Mouse (Mus musculus) neural tube, embryonic 14.5 days (tissue): ENCODE results near the gene Scrn1. TPM values are rescaled to one million over a fixed set of nuclear protein-coding genes. Genes with fewer than 3 reads are reported as not detected.

ENCODE experiments used
- ATAC-seq: fragments of 200-750 bp; cut with Nextera tagmentation; 2 replicates; pipeline ENCODE4 v1.8.0; 2017; ENCODE audit warnings: low read depth, mild to moderate bottlenecking, moderate TSS enrichment, moderate library complexity
- H3K27ac ChIP-seq: fragments of 300-500 bp; sonication (generic); 2 replicates; pipeline ENCODE4 v1.5.1; 2014; ENCODE audit warnings: low read depth, mild to moderate bottlenecking, control low read depth, low read length, moderate library complexity, mixed read lengths
- H3K27me3 ChIP-seq: fragments of 300-500 bp; sonication (generic); 2 replicates; pipeline ENCODE4 v1.6.1; 2014; ENCODE audit warnings: low read length; ENCODE audit not compliant: control insufficient read depth, insufficient read depth
- H3K36me3 ChIP-seq: fragments of 300-500 bp; sonication (generic); 2 replicates; pipeline ENCODE4 v1.6.1; 2014; ENCODE audit warnings: low read length, mixed read lengths; ENCODE audit not compliant: control insufficient read depth, insufficient read depth
- H3K4me1 ChIP-seq: fragments of 300-500 bp; sonication (generic); 2 replicates; pipeline ENCODE4 v1.6.1; 2014; ENCODE audit warnings: low read length; ENCODE audit not compliant: control insufficient read depth, insufficient read depth
- H3K4me2 ChIP-seq: fragments of 300-500 bp; sonication (generic); 2 replicates; pipeline ENCODE4 v1.6.1; 2014; ENCODE audit warnings: mild to moderate bottlenecking, low read depth, low read length, control low read depth
- H3K4me3 ChIP-seq: fragments of 300-500 bp; sonication (generic); 2 replicates; pipeline ENCODE4 v1.5.1; 2014; ENCODE audit warnings: low read depth, low read length, control low read depth, mixed read lengths
- H3K9ac ChIP-seq: fragments of 300-500 bp; sonication (generic); replicated peaks from 2 replicates; pipeline ENCODE4 v1.6.1; 2014; ENCODE audit warnings: low read depth, mild to moderate bottlenecking, control low read depth, low read length, mixed read lengths
- H3K9me3 ChIP-seq: fragments of 300-500 bp; sonication (generic); 2 replicates; pipeline ENCODE4 v1.6.1; 2016; ENCODE audit warnings: low read length; ENCODE audit not compliant: control insufficient read depth
- WGBS: fragments of 180-500 bp; shearing (Covaris S2); extraction: QIAGEN DNeasy Blood & Tissue Kit; methylation state at CpG from one replicate; pipeline ENCODE4 v1.1.7; 2014; 5-methylcytosine and 5-hydroxymethylcytosine counted together
- polyA plus RNA-seq: library from polyadenylated mRNA; unstranded; fragments of >200 nt; fragmentation: Nextera tagmentation; extraction: Ambion mirVana; gene quantifications from 2 replicates; pipeline ENCODE4 v1.2.1, GENCODE M21; 2014

Gene Scrn1
- polyA plus RNA-seq, 1 experiment from 2014 or later = 109 TPM

DNA sequence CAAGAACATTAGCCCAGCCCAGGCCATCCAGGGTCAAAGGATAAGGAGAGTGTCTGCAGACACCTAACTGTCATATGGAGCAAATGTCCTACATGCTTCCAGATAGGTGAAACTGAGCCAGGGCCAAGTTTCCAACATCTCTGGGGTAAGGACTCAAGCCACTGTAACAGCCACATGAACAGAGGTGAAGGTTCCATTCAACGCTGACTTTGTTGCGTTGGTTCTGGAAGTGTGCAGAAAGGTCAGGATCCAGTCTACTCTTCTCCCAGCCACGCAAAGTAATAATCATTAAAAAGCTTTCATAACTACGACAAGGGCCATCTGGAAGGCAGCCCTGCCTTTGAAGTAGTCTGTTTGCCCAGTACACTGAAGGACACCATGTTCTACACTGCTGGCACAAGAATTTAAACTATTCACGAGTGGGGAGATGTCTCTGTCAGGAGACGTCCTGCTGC, 63.6 kb downstream of the Scrn1 start:
- Histone ChIP-seq H3K4me3 (no peak overlapping the region), H3K36me3 (no peaks in the 10 kb centered on the region), H3K9ac (no peak overlapping the region), H3K27me3 (no peaks in the 10 kb centered on the region), H3K4me2 (no peak overlapping the region), H3K27ac (no peak overlapping the region), H3K9me3 (no peaks in the 10 kb centered on the region), H3K4me1 (no peaks in the 10 kb centered on the region)
- 88% methylated on average over 6 of the region's 6 CpGs for WGBS
- no peak for ATAC-seq

DNA sequence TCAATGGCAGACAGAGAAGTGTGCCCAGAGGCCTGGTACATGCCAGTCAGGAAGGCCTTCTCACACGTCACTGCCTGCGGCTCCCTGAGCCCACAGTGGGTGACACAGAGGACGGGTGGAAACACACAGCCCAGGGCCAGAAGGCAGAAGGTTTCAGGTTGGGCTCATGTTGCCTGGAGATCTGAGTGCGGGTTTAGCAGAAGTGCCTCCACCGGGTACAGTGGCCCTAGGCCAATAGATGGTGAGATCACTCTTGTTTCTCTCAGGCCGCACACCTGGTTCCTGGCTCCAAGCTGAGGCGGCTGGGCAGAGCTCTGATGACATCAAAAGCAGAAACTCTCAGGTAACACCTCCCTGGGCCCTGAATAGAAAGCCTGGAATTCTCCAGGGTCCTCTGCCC, 70.1 kb downstream of the Scrn1 start:
- ATAC-seq = no peak
- Histone ChIP-seq H3K27ac (no peak overlapping the region), H3K27me3 (no peaks in the 10 kb centered on the region), H3K9me3 (no peaks in the 10 kb centered on the region), H3K36me3 (no peaks in the 10 kb centered on the region), H3K9ac (no peak overlapping the region), H3K4me1 (no peaks in the 10 kb centered on the region), H3K4me3 (no peak overlapping the region), H3K4me2 (no peak overlapping the region)
- WGBS = 87% methylated on average over 7 of the region's 7 CpGs

DNA sequence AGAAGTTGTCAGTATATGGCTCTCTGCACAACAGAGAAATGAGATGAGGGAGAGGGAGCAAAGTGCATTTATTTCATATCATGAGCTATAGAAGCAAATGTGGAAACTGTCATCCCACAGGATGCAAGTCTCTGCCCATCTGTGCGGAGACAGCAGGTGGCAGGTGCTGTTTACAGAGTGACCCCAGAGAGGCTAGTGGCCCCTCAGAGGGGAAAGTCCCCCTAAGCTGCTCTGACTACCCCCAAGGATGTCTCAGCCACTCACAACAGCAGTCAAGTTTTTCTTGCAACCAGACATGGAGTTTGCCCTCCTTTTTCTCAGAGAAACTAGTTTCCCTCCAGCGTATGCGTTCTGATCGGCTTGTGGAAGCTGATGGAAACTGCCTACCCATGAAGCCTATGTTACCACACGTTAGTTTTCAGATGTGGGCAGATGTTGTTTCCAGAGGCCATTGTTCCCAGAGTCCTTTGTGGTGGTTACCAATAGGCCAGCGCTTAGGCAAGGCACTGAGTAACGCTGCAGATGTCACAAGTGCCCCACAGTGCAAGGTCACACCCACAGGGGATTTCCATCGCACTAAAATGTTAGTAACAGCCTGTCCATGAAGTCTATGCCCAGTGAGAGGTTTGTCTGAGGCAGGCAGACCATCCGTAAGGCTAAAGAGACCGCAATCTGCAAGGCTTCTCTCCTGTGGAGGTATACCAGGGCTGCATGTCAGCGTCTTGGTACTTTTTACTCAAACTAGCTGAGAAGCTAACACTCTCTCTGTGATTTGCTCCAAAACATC, 71.5 kb downstream of the Scrn1 start:
- 66% methylated on average over 11 of the region's 11 CpGs for WGBS
- Histone ChIP-seq H3K4me2 (no peak overlapping the region), H3K36me3 (no peaks in the 10 kb centered on the region), H3K4me1 (no peaks in the 10 kb centered on the region), H3K9ac (no peak overlapping the region), H3K27me3 (no peaks in the 10 kb centered on the region), H3K4me3 (no peak overlapping the region), H3K9me3 (no peaks in the 10 kb centered on the region), H3K27ac (no peak overlapping the region)
- ATAC-seq = no peak

DNA sequence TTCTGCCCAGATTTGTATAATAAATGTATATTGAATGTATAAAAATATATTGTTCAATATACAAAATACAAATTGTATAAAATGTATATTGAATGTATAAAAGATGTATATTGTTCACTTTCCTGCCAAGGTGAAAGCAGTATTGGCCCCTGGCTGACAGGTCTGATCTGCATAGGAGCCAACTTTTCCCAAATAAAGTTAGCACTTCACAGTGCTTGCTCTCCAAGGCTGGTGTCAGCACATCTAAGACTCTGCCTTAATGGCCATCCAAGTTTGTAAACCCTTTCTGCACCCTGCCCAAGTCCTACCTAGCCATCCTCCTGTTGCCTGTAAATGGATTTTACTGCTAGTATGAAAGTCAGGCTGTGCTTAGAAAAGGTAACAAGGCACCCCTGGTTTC, 72.2 kb downstream of the Scrn1 start:
- no peak overlapping the region for H3K4me3 ChIP-seq

DNA sequence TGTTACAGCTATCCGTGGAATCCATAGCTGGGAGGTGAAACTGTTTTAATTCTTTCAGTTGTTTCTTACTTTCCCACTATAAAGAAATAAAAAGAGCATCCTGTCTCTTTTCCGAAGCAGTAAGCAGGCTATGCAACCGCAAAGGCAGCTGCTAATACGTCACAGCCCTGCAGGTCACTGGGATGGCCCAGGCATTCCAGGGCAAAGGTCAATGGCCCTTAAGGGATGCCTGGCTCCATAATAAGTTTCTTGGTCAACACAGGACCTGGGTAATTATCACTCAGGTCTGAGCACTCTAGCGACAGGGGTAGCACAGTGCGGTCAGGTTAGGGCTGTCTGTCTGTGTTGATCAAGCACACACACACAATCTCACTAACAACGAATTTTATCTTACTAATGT, 75.2 kb downstream of the Scrn1 start:
- no peaks in the 10 kb centered on the region for H3K27me3 ChIP-seq
- H3K36me3 ChIP-seq = no peaks in the 10 kb centered on the region
- no peak overlapping the region for H3K9ac ChIP-seq
- H3K27ac ChIP-seq = no peak overlapping the region
- no peak for ATAC-seq
- no peaks in the 10 kb centered on the region for H3K4me1 ChIP-seq
- H3K9me3 ChIP-seq = no peaks in the 10 kb centered on the region
- 64% methylated on average over 7 of the region's 7 CpGs for WGBS
- H3K4me2 ChIP-seq = no peak overlapping the region
- H3K4me3 ChIP-seq = no peak overlapping the region

More for the DNA sequence above, 72.2 kb downstream of the Scrn1 start:
- Histone ChIP-seq H3K4me2 (no peak overlapping the region), H3K27ac (no peak overlapping the region), H3K27me3 (no peaks in the 10 kb centered on the region), H3K9ac (no peak overlapping the region), H3K36me3 (no peaks in the 10 kb centered on the region), H3K9me3 (no peaks in the 10 kb centered on the region), H3K4me1 (no peaks in the 10 kb centered on the region)
- no peak for ATAC-seq

DNA sequence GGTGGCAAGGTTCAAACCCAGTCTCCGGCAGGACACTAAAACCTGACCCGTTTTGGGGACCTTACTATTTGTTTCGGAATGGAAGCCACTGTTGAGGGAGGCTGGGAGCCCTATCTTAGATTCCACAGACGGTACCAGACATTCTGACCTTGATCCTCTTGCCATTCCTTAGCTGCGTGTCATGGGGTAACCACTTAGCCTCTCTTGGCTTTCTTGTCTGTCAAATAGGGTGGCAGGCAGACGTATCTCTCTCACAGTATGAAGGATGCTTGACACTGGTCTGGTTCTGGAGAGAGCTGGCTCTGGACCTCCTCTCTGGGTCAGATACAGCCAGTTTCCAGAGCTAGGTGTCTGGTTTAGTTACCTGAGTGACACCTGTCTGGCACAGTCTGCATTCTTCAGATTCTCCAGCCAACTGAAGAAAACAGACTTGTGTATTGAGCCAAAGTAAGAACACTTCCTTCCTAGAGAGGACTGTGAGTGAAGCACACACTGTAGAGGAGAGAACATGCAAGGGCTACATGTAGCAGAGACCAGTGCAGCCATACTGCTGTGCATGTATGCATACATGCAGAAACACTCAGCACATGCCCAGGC, 80.2 kb downstream of the Scrn1 start:
- Histone ChIP-seq H3K4me3 (no peak overlapping the region), H3K4me2 (0 out of 2 replicates have a peak overlapping the region, but pooled peaks have one; percentile 42), H3K9ac (no peak overlapping the region), H3K36me3 (no peaks in the 10 kb centered on the region), H3K27me3 (no peaks in the 10 kb centered on the region), H3K9me3 (no peaks in the 10 kb centered on the region), H3K4me1 (peaks cover 3% of the 10 kb centered on the region; the same call in 1 of the 2 replicates), H3K27ac (no peak overlapping the region)
- 29% methylated on average over 6 of the region's 6 CpGs for WGBS
- ATAC-seq = no peak

DNA sequence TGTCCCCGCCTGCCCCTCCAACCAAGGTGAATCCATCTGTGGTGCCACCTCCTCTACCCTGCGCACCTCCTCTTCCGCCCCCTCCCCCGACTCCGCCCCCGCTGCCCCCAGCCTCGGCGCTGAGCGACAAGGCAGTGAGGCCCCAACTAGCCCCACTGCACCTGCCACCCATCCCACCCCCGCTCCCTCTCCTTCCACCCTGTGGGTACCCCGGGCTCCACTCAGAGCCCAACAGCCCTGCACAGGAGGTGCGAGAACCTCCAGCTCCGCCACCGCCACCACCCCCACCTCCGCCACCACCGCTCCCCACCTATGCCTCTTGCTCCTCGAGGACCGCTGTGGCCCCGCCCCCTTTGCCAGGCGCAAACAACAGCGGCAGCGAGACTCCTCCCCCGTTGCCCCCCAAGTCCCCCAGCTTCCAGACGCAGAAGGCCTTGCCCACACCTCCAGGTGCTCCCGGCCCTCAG, 80.8 kb downstream of the Scrn1 start:
- ATAC-seq = peak; percentile 66
- WGBS = 4% methylated on average over 15 of the region's 25 CpGs
- peak overlapping the region; percentile 25; the same call in 1 of the 2 replicates for H3K9ac ChIP-seq

DNA sequence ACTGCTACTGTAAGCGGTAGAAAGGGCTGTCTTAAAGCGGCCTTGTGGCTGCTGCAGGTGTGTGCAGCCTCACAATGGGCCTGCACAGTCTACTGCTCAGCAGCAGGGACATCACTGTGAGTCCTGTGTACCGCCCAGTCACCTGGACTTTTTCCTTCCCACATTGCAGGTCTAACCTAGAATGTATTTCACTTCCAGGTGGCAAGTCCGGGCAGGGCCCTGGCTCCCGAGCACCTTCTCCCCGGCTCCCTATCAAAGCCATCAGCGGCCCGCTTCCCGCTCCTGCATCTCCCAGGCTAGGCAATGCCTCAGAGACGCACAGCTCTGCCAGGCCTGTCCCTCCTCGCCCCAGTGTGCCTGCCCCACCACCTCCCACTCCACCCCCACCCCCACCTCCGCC, 81.3 kb downstream of the Scrn1 start:
- no peaks in the 10 kb centered on the region for H3K9me3 ChIP-seq
- no peaks in the 10 kb centered on the region for H3K27me3 ChIP-seq
- peaks cover 3% of the 10 kb centered on the region; the same call in 1 of the 2 replicates for H3K4me1 ChIP-seq
- peak overlapping the region; percentile 25; the same call in 1 of the 2 replicates for H3K9ac ChIP-seq
- peak overlapping the region; percentile 42 for H3K4me2 ChIP-seq
- H3K36me3 ChIP-seq = no peaks in the 10 kb centered on the region
- H3K4me3 ChIP-seq = no peak overlapping the region; the same call in 1 of the 2 replicates
- no peak overlapping the region for H3K27ac ChIP-seq
- 19% methylated on average over 11 of the region's 12 CpGs for WGBS
- ATAC-seq = peak; percentile 55

More for the DNA sequence above, 80.8 kb downstream of the Scrn1 start:
- Histone ChIP-seq H3K36me3 (no peaks in the 10 kb centered on the region), H3K9me3 (no peaks in the 10 kb centered on the region), H3K4me2 (peak overlapping the region; percentile 42), H3K4me1 (peaks cover 3% of the 10 kb centered on the region; the same call in 1 of the 2 replicates), H3K4me3 (peak overlapping the region; percentile 18), H3K27me3 (no peaks in the 10 kb centered on the region), H3K27ac (no peak overlapping the region)
